7 mouse cellular contexts compared by ENCODE assay signal in the genomic region with DNA sequence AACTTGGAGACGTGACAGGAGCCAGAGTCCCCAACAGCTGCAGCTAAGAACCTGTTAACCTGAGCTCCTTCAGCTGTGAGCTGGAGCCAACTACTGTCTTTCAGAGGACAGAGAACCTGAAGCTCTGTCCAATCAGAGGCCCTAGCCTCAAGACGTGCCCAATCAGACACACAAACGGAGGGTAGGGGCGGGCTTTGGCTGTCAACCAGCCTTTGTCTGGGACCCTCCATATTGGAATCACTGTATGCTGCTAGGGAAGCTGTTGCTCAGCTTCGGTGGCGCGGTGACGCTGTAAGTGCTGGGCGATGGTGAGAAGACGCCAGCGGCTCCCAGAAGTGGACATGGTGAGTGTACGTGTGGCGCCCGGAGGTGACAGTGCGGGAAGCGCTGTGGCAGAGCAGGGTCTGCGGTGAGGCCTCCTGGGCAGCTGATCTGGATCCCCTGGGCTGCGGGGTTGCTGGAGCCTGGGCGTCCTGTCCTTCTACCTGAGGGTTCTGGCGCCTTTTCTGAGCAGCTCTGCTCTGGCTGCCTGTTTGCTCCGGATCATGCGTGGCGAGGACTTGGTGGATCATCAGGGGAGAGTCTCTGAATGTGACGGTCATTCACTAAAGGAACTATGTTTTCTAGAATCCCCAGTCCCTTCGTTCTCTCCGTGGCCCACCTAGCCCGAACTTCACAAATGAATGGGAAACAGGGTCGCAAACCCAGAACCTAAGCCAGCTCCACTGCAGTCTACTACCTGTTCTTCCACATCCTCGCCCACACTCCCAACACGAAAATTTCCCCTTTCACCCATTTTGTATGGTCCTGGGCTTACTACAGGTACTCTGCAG. TPM values are rescaled to one million over a fixed set of nuclear protein-coding genes. Genes with fewer than 3 reads are reported as not detected.
A peak's percentile ranks its signal among the peaks of the same experiment; 100 is the strongest.
DNase-seq lines count a peak whose midpoint lies in the region; ATAC-seq lines count a peak whose summit lies in the region.

A gene (plus strand): TSS at position 215 of the 833 bp plus-strand sequence.

- peaks cover 14% of the 10 kb centered on the region; the same call in 1 of the 2 replicates for H3K4me1 ChIP-seq in intestine, embryonic 16.5 days (ENCODE audit: control insufficient read depth, insufficient read depth, low read length)
- H3K4me1 ChIP-seq in midbrain, embryonic 11.5 days (ENCODE audit: control insufficient read depth, insufficient read depth, low read length): peaks cover 11% of the 10 kb centered on the region

- no peaks in the 10 kb centered on the region for H3K9me3 ChIP-seq in intestine, embryonic 16.5 days (ENCODE audit: control insufficient read depth, low read length)
- H3K9me3 ChIP-seq in midbrain, embryonic 11.5 days (ENCODE audit: control insufficient read depth, low read length): no peaks in the 10 kb centered on the region; the same call in 1 of the 2 replicates

- peak; percentile 95 for ATAC-seq in intestine, embryonic 16.5 days
- ATAC-seq in midbrain, embryonic 11.5 days (ENCODE audit: low FRiP score): peak; percentile 93

- H3K36me3 ChIP-seq in intestine, embryonic 16.5 days (ENCODE audit: control insufficient read depth, insufficient read depth, low read length): 0 out of 2 replicates have a peak, but pooled peaks cover 2% of the 10 kb centered on the region
- H3K36me3 ChIP-seq in midbrain, embryonic 11.5 days (ENCODE audit: control insufficient read depth, insufficient read depth, low read length): no peaks in the 10 kb centered on the region; the same call in 1 of the 2 replicates

- H3K4me2 ChIP-seq in intestine, embryonic 16.5 days (ENCODE audit: low read depth, low read length): peak within 1 kb of the TSS; percentile 75
- peak within 1 kb of the TSS; percentile 77 for H3K4me2 ChIP-seq in midbrain, embryonic 11.5 days

- peak within 1 kb of the TSS; percentile 78 for H3K4me3 ChIP-seq in intestine, embryonic 16.5 days (ENCODE audit: low read length)
- H3K4me3 ChIP-seq in midbrain, embryonic 11.5 days (ENCODE audit: low read depth, low read length): peak within 1 kb of the TSS; percentile 87

- peak within 1 kb of the TSS; percentile 92 for H3K27ac ChIP-seq in intestine, embryonic 16.5 days (ENCODE audit: low read length)
- H3K27ac ChIP-seq in midbrain, embryonic 11.5 days (ENCODE audit: low read depth, low read length): peak within 1 kb of the TSS; percentile 53; the same call in 1 of the 2 replicates

- under 1% methylated on average over 30 of the region's 30 CpGs for WGBS in intestine, embryonic 16.5 days
- WGBS in midbrain, embryonic 11.5 days: 1% methylated on average over 30 of the region's 30 CpGs

- DNase-seq in adrenal gland, adult 8-10 months: peak; percentile 92
- DNase-seq in embryo, embryonic 9.5 days (ENCODE audit: extremely low spot score): peak; percentile 88
- peak; percentile 86 to 92 for DNase-seq in gastrocnemius, postnatal 4 days (ENCODE audit: low spot score in 2 of 2)
- DNase-seq in left cerebral cortex, postnatal 36 days (ENCODE audit: low spot score in 2 of 2): peak; percentile 92 to 94
- peak; percentile 97 for DNase-seq in midbrain, embryonic 11.5 days (ENCODE audit: low spot score, missing footprints)
- peak; percentile 92 for DNase-seq in skeletal muscle tissue, adult 2 months (ENCODE audit: low read depth, low spot score)

- intact Hi-C loops in left cerebral cortex, postnatal 36 days (cut with DNase I): loop anchor here (5.0 kb wide), 1 partner anchor 181 kb away; a partner anchor contains a TSS

- H3K9ac ChIP-seq in intestine, embryonic 16.5 days (ENCODE audit: low read depth, low read length): peak within 1 kb of the TSS; percentile 92
- peak within 1 kb of the TSS; percentile 90 for H3K9ac ChIP-seq in midbrain, embryonic 11.5 days (ENCODE audit: low read length)

- no peaks in the 10 kb centered on the region for H3K27me3 ChIP-seq in intestine, embryonic 16.5 days (replicated peaks; ENCODE audit: control insufficient read depth, insufficient read depth, low read length)
- no peaks in the 10 kb centered on the region for H3K27me3 ChIP-seq in midbrain, embryonic 11.5 days (ENCODE audit: control insufficient read depth, insufficient read depth, low read length)

RNA-seq across cellular contexts. Expression of the gene that starts here (rescaled TPM):
- 10 to 100 TPM in 2 of 4 experiments, 1 to 10 TPM in 2; 5.4 to 11.9 (median 9.6) TPM for total RNA-seq in adrenal gland, adult 8-10 months (2022)
- 1 to 10 TPM; 6.7 to 7.3 TPM for total RNA-seq in gastrocnemius, postnatal 4 days (2021)
- polyA plus RNA-seq in intestine, embryonic 16.5 days (2015; fragmentation: Nextera tagmentation; extraction: Ambion mirVana): 8.0 and 9.5 TPM in 2 replicates
- total RNA-seq in left cerebral cortex, postnatal 36 days (2021): 10 to 100 TPM; 11.3 to 16.4 TPM
- polyA plus RNA-seq in midbrain, embryonic 11.5 days (2014; fragmentation: Nextera tagmentation; extraction: Ambion mirVana): 10.6 and 11.2 TPM in 2 replicates

Comparison
In these comparisons a context has a peak if more than half of its experiments do, and no peak if none do; other contexts are left out.
1. Peak in every context shown above with its lines: DNase-seq, ATAC-seq, H3K4me3 ChIP-seq and H3K27ac ChIP-seq.